Mouse (Mus musculus) G1E (cell line): ENCODE results near the gene Dusp14. TPM values are rescaled to one million over a fixed set of nuclear protein-coding genes. Genes with fewer than 3 reads are reported as not detected.

Experiments
- ATAC-seq: 2 replicates; pipeline ENCODE4 v1.8.0; 2016; ENCODE audit warnings: mild to moderate bottlenecking; ENCODE audit not compliant: insufficient number of reproducible peaks, poor library complexity, low FRiP score, severe bottlenecking; ENCODE audit errors: extremely low read depth
- DNase-seq: peaks from one replicate; pipeline ENCODE4 v3.0.0; 2012; ENCODE audit warnings: low spot score
- H3K27me3 ChIP-seq: 2 replicates; pipeline ENCODE4 v1.6.1; 2012; ENCODE audit warnings: mild to moderate bottlenecking, low read length, inconsistent platforms; ENCODE audit not compliant: insufficient read depth
- H3K36me3 ChIP-seq: replicated peaks from 2 replicates; pipeline ENCODE3; 2012; ENCODE audit warnings: mild to moderate bottlenecking, inconsistent platforms
- H3K4me1 ChIP-seq: 2 replicates; pipeline ENCODE4 v1.6.1; 2012; ENCODE audit warnings: low read depth, low read length, inconsistent platforms, mixed read lengths; ENCODE audit not compliant: insufficient read depth
- H3K4me3 ChIP-seq: 2 replicates; pipeline ENCODE4 v1.5.1; 2012; ENCODE audit warnings: low read depth, mild to moderate bottlenecking, inconsistent platforms, low read length, moderate library complexity, mixed read lengths
- H3K9me3 ChIP-seq: replicated peaks from 2 replicates; pipeline ENCODE4 v1.6.1; 2012; ENCODE audit warnings: inconsistent platforms
- CTCF ChIP-seq: IDR thresholded peaks from 2 replicates; pipeline ENCODE4 v1.5.1; 2012; ENCODE audit warnings: low read depth, low read length, inconsistent platforms, mixed read lengths
- GATA1 ChIP-seq: IDR thresholded peaks from 2 replicates; pipeline ENCODE4 v1.6.1; 2012; ENCODE audit warnings: borderline replicate concordance, low read length, inconsistent platforms, mixed read lengths
- GATA2 ChIP-seq: IDR thresholded peaks from 2 replicates; pipeline ENCODE4 v1.6.1; 2012; ENCODE audit warnings: low read depth, low read length, inconsistent platforms, borderline replicate concordance
- POLR2AphosphoS5 ChIP-seq: IDR thresholded peaks from 2 replicates; pipeline ENCODE4 v1.6.1; 2012; ENCODE audit warnings: low read depth, low read length, inconsistent platforms; ENCODE audit not compliant: insufficient replicate concordance
- TAL1 ChIP-seq: conservative IDR thresholded peaks from 2 replicates; pipeline ENCODE4 v1.6.1; 2012; ENCODE audit warnings: low read depth, low read length, inconsistent platforms, mixed read lengths
- polyA plus RNA-seq: library from polyadenylated mRNA; stranded (reverse); fragments of >175 nt; gene quantifications from 2 replicates; pipeline ENCODE4 v1.2.3, GENCODE M21; 2012
- total RNA-seq, 2 experiments: library from RNA; stranded (forward) in 1 of 2; stranded (reverse) in 1 of 2; fragments of 200-1000 nt in 1 of 2; fragments of >200 nt in 1 of 2; fragmentation: Nextera tagmentation in 1 of 2; gene quantifications; 2 replicates each; pipeline ENCODE4 v1.2.3; 2014 to 2017

Gene Dusp14
- total and polyA plus RNA-seq, 3 experiments, result not detected

DNA sequence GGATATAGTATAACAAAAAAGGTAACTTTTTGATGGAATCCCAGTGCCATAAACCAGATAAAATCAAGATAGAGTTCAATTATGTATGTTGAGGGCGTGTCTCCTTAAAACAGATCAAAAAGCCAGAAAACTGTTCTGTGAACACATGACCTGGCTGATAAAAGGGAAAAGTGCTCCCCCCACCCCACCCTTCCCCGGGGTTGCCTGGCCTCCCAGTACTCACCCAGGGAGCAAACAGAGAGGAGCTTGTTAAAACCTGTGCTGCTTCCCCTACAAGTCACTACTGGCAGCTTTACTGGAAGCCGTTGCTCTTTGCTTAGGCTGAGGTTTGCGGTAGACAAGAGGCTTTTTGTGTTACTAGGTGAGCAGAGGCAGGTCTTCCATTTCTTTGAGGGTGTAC, 21.8 kb downstream of the Dusp14 start:
- Histone ChIP-seq H3K9me3 (no peaks in the 10 kb centered on the region), H3K4me3 (no peak overlapping the region), H3K36me3 (peaks cover 18% of the 10 kb centered on the region), H3K27me3 (peaks cover 30% of the 10 kb centered on the region), H3K4me1 (peaks cover 5% of the 10 kb centered on the region; the same call in 1 of the 2 replicates)
- no peak for TF ChIP-seq GATA2
- no peak for ATAC-seq
- no peak for DNase-seq

DNA sequence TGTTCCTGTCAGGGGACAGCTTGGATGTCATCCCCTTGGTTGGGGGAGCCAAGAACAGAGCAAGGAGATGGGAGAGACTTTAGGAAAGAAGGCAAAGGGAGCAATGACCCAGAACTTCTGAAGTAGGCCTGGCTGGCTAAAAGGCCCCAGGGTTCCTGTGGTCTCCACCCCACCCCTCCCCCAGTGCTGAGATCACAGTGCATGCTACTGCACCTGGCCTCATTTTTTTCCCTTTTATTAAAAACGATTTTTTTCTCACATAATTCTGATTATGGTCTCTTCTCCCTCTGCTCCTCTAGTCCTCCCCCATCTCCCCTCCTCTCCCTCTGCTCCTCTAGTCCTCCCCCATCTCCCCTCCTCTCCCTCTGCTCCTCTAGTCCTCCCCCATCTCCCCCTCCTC, 24.1 kb downstream of the Dusp14 start:
- Histone ChIP-seq H3K4me1 (peaks cover 5% of the 10 kb centered on the region; the same call in 1 of the 2 replicates), H3K36me3 (peaks cover 39% of the 10 kb centered on the region), H3K9me3 (no peaks in the 10 kb centered on the region), H3K4me3 (no peak overlapping the region), H3K27me3 (peaks cover 21% of the 10 kb centered on the region)
- no peak for DNase-seq
- TF ChIP-seq TAL1, result no peak
- TF ChIP-seq GATA2, result no peak
- no peak for TF ChIP-seq POLR2AphosphoS5
- no peak for TF ChIP-seq CTCF
- no peak for TF ChIP-seq GATA1
- ATAC-seq, result no peak

DNA sequence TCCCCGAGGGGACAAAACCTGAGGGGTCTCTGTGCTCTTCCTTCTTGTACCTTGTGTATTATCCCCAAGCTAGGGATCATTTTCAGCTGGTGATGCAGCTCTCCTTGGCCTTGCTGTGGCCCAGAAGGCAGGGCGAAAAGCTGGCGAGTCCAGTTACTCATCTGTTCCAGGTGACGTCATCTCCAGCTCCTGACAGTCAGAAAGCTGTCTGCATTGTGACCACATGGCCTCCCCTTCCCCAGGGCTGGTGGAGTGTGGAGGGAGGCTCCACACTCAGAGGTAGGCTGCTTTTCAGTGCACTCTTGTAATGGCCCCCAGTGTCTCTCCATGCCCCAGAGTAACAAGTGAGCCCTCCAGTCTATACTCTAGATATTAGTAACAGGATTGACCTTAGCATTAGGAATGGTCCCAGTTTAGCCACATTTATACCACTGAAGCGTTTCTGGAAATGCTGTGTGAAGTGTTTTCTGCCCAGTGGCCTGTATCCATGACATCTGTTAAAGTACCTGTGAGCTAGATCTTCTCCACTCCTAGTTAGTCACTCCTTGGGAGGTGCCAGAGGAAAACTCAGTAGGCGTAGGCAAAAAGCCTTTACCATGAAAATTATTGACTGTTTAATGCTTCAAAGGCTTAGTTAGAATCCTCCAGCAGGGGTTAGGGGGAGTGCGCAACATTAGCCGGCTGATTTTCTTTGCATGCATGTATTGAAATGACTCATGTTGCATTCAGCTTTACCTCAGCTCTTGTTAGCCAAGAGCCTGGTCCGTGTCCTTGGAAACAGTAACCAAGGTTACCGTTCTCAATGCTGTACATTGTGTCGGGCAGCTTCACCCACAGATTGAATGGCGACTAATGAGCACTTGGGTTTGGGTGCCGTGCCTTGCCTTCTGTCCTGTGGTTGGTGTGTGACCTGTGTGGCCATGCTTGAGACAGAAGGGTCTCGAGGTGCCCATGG, 26.0 kb downstream of the Dusp14 start:
- H3K36me3 ChIP-seq, result peaks cover 58% of the 10 kb centered on the region

DNA sequence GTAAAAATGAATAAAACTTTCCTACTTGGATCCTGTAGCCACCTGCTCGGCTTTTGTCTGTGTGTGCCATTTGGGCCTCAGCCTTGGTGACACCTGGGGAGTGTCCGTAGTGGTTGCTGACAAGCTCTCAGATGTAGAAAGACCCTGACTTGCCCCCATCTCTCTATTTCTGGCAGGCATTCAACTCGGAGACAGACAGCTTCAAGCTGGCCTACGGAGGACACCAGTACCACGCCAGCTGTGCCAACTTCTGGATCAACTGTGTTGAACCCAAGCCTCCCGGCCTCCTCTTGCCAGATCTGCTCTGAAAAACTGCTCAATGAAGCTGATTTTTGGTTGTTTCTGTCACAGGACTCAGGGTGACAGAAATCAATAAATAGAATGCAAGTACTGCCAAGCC, 28.4 kb downstream of the Dusp14 start:
- Histone ChIP-seq H3K4me1 (no peaks in the 10 kb centered on the region), H3K36me3 (peaks cover 72% of the 10 kb centered on the region), H3K9me3 (no peaks in the 10 kb centered on the region), H3K4me3 (no peak overlapping the region), H3K27me3 (no peaks in the 10 kb centered on the region)
- ATAC-seq (no peak), DNase-seq (no peak)
- TF ChIP-seq TAL1 (no peak), CTCF (no peak), POLR2AphosphoS5 (no peak), GATA1 (no peak), GATA2 (no peak)

More for the DNA sequence above, 26.0 kb downstream of the Dusp14 start:
- DNase-seq (no peak), ATAC-seq (no peak)
- H3K9me3 ChIP-seq, result no peaks in the 10 kb centered on the region
- H3K4me3 ChIP-seq, result no peak overlapping the region
- TF ChIP-seq GATA1 (no peak), TAL1 (no peak), CTCF (no peak), GATA2 (no peak), POLR2AphosphoS5 (no peak)
- peaks cover 5% of the 10 kb centered on the region; the same call in 1 of the 2 replicates for H3K4me1 ChIP-seq
- peaks cover 11% of the 10 kb centered on the region for H3K27me3 ChIP-seq

DNA sequence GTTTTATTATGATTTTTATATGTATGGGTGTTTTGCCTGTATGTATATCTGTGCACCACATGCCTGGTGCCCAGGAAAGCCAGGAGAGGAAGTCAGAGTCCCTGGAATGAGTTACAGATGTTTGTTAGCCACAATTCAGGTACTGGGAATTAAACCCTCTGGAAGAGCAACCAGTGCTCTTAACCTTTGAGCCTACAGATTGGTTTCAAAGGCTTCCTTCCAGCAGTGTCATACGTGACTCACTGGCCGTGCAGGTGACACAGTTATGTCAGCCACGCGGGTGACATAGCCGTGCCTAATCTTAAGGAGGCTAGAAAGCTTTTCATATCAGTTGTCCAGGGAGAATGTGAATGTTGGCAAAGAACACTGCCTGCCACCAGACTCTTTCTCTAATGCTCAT, 35.4 kb downstream of the Dusp14 start:
- DNase-seq (no peak), ATAC-seq (no peak)
- peaks cover 77% of the 10 kb centered on the region for H3K36me3 ChIP-seq
- no peak overlapping the region for H3K4me3 ChIP-seq
- no peaks in the 10 kb centered on the region for H3K27me3 ChIP-seq
- H3K4me1 ChIP-seq, result no peaks in the 10 kb centered on the region
- no peaks in the 10 kb centered on the region for H3K9me3 ChIP-seq
- TF ChIP-seq GATA1, result no peak
- no peak for TF ChIP-seq TAL1
- no peak for TF ChIP-seq CTCF
- TF ChIP-seq GATA2, result no peak
- TF ChIP-seq POLR2AphosphoS5, result no peak

DNA sequence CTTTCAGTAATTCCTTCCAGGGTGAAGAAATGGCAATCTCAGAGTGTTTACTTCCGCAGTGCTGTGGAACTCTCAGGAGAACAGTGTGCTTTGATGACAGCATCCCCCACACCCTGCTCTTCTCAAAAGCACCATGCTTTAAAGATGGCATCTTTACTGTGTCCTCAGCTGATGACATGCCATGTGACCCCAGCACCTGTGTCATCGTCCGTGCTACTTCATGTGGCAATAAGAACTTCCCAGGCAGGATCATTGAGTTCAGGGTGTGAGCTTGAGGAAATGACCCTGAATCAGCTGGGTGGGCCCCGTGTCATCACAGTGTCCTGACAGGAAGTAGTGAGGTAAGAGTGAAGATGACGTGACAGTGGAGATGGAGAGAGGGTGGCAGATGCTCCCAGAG, 36.5 kb downstream of the Dusp14 start:
- DNase-seq (no peak), ATAC-seq (no peak)
- peaks cover 81% of the 10 kb centered on the region for H3K36me3 ChIP-seq
- TF ChIP-seq CTCF (no peak), GATA2 (no peak), TAL1 (no peak), POLR2AphosphoS5 (no peak), GATA1 (no peak)
- H3K9me3 ChIP-seq, result no peaks in the 10 kb centered on the region
- H3K4me3 ChIP-seq, result no peak overlapping the region
- no peaks in the 10 kb centered on the region for H3K27me3 ChIP-seq
- H3K4me1 ChIP-seq, result no peaks in the 10 kb centered on the region
